Mouse (Mus musculus) liver, embryonic 11.5 days (tissue): ENCODE data around the gene Dus3l. TPM values are rescaled to one million over a fixed set of nuclear protein-coding genes. Genes with fewer than 3 reads are reported as not detected.
A peak's percentile ranks its signal among the peaks of the same experiment; 100 is the strongest.

ENCODE experiments used
- ATAC-seq: fragments of 200-750 bp; cut with Nextera tagmentation; replicated peaks from 2 replicates; pipeline ENCODE4 v1.8.0; 2017; ENCODE audit warnings: moderate number of reproducible peaks, mild to moderate bottlenecking, moderate TSS enrichment, moderate library complexity; ENCODE audit not compliant: low FRiP score
- DNase-seq: peaks from one replicate; pipeline ENCODE4 v3.0.0-alpha.2; 2017; ENCODE audit warnings: low spot score
- H3K27ac ChIP-seq: fragments of 300-500 bp; sonication (generic); 2 replicates; pipeline ENCODE4 v1.5.1; 2014; ENCODE audit warnings: mild to moderate bottlenecking, low read depth, low read length, control low read depth
- H3K27me3 ChIP-seq: fragments of 300-500 bp; sonication (generic); replicated peaks from 2 replicates; pipeline ENCODE4 v1.6.1; 2014; ENCODE audit warnings: low read length, mixed read lengths; ENCODE audit not compliant: control insufficient read depth, insufficient read depth
- H3K36me3 ChIP-seq: fragments of 300-500 bp; sonication (generic); 2 replicates; pipeline ENCODE4 v1.6.1; 2014; ENCODE audit warnings: mild to moderate bottlenecking, low read length, moderate library complexity, mixed read lengths; ENCODE audit not compliant: control insufficient read depth, insufficient read depth
- H3K4me1 ChIP-seq: fragments of 300-500 bp; sonication (generic); replicated peaks from 2 replicates; pipeline ENCODE4 v1.6.1; 2014; ENCODE audit warnings: low read length, mixed read lengths; ENCODE audit not compliant: control insufficient read depth, insufficient read depth
- H3K4me2 ChIP-seq: fragments of 300-500 bp; sonication (generic); 2 replicates; pipeline ENCODE4 v1.6.1; 2014; ENCODE audit warnings: mild to moderate bottlenecking, control low read depth, moderate library complexity
- H3K4me3 ChIP-seq: fragments of 300-500 bp; sonication (generic); 2 replicates; pipeline ENCODE4 v1.5.1; 2014; ENCODE audit warnings: low read depth, low read length, control low read depth
- H3K9ac ChIP-seq: fragments of 300-500 bp; sonication (generic); 2 replicates; pipeline ENCODE4 v1.6.1; 2014; ENCODE audit warnings: low read depth, low read length, control low read depth
- H3K9me3 ChIP-seq: fragments of 300-500 bp; sonication (generic); 2 replicates; pipeline ENCODE4 v1.6.1; 2016; ENCODE audit warnings: low read length, inconsistent platforms, mixed read lengths; ENCODE audit not compliant: control insufficient read depth
- WGBS: fragments of 180-500 bp; shearing (Covaris S2); extraction: QIAGEN DNeasy Blood & Tissue Kit; methylation state at CpG from one replicate; pipeline ENCODE4 v1.1.7; 2014; 5-methylcytosine and 5-hydroxymethylcytosine counted together
- polyA plus RNA-seq: library from polyadenylated mRNA; unstranded; fragments of >200 nt; fragmentation: Nextera tagmentation; extraction: Ambion mirVana; gene quantifications from 2 replicates; pipeline ENCODE4 v1.2.1, GENCODE M21; 2014

Dus3l gene
- polyA plus RNA-seq, result 34.5 and 36.9 TPM in 2 replicates

DNA sequence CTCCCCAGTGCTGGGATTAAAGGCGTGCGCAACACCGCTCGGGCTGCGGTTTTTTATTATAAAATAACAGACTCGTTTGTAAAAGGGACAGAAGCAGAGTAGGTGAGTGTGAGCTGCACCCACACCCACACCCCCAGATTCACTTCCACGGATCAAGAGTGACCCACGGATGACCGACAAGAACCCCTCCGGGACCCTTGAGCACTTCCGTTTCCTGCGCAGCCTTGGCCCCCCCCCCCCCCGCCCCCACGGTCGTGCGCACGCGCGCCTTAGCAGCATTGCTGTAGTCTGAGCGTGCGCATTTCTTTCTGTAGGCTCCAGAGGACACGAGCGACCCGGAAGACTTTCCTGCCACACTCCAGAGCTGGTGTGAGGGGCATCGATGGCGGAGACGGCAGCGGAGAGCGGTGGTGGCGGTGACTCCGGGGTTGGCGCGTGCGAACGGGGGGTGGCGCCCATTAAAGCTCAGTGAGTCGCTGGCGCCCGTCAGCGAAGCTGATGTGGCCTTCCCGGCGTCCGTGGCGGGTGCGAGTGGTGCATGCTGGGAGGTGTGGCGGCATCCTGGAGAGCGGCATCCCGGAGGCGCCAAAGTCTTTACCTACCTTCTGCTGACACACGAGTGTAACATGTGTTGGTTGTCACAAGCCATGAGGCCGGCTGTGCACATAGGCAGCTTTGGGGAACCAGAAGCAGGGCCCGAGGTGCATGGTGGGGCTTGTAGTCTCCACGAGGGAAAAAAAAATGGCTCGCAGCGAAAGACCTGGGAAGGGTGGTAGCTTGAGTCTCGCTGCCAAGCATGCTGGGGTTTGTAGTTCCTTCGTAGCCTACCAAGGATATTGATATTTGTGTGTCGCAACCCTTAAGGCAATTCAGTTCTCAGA lies at the start of gene Dus3l:
Gene Dus3l, plus strand, starts transcription at position 284 of the 881 bp plus-strand sequence.
- Histone ChIP-seq H3K4me1 (peaks cover 26% of the 10 kb centered on the region), H3K9me3 (no peaks in the 10 kb centered on the region), H3K27me3 (no peaks in the 10 kb centered on the region)

DNA sequence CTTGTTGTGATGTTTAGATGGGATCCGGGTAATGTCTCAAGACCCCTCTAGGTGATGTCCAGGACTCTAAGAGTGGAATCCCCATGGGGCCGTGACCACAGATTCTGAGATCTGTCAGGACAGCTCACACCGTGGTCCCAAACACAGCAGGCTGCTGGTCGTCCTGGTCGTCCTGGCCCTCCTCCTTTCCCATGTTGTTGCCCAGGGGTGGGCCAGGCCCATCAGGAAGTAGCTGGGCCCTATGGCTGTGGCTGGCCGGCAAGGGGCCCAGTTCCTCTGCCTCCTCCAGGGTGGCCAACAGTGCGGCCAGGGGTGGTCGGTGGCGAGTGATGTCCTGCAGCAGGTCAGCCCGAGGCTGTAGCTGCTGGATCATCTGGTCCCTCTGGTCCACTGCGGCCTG lies 49.2 kb upstream of the Dus3l start:
- no peak overlapping the region for H3K9ac ChIP-seq
- H3K4me3 ChIP-seq, result no peak overlapping the region; the same call in 1 of the 2 replicates
- no peak for ATAC-seq

More for the DNA sequence above, at the start of gene Dus3l:
- DNase-seq, result peak; percentile 94
- Histone ChIP-seq H3K4me3 (peak within 1 kb of the TSS; percentile 84), H3K36me3 (peaks cover 23% of the 10 kb centered on the region), H3K27ac (peak within 1 kb of the TSS; percentile 91), H3K4me2 (peak within 1 kb of the TSS; percentile 94), H3K9ac (peak within 1 kb of the TSS; percentile 94)
- peak; percentile 68 for ATAC-seq
- WGBS, result under 1% methylated on average over 57 of the region's 58 CpGs

DNA sequence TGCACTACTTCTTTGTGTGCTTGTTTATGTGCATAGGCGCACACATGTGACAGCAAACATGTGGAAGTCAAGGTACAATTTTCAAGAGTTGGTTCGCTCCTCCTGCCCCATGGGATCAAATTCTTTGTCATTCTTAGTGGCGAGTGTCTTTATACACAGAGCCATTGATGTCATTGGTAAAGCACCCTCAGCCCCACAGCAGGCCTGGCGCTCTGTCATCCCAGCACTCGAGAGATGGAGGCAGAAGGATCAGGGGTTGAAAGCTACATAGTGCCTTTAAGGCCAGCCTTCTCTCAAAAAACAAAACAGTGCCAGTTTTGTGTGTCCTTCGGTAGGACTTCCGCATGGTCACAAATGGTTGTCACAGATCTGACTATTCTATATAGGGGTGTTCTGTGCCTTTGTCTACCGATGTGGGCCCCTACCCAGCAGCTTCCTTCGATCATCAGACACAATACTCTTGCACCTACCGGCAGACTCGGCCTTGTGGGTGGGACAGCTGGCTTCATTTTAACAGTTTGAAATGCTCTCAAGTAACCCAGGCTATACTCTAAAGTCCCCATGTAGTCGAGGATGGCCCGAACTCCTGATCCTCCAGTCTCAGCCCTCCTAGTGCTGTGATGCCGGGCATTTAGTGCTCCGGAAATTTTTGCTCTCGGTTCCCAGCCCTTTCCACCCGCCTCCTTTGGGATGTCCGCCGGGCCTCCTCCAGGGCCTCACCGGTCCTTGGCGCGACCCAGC lies 48.5 kb upstream of the Dus3l start:
- H3K9me3 ChIP-seq, result no peaks in the 10 kb centered on the region
- no peaks in the 10 kb centered on the region for H3K27me3 ChIP-seq
- H3K27ac ChIP-seq, result no peak overlapping the region
- peaks cover 16% of the 10 kb centered on the region for H3K4me1 ChIP-seq
- DNase-seq (peak; percentile 51), ATAC-seq (no peak)
- H3K4me3 ChIP-seq, result peak overlapping the region; percentile 70
- peak overlapping the region; percentile 68 for H3K9ac ChIP-seq
- 27% methylated on average over 22 of the region's 22 CpGs for WGBS
- H3K36me3 ChIP-seq, result peaks cover 20% of the 10 kb centered on the region
- peak overlapping the region; percentile 80 for H3K4me2 ChIP-seq

More for the DNA sequence above, 49.2 kb upstream of the Dus3l start:
- H3K27me3 ChIP-seq, result no peaks in the 10 kb centered on the region
- H3K36me3 ChIP-seq, result peaks cover 25% of the 10 kb centered on the region
- no peak overlapping the region for H3K27ac ChIP-seq
- H3K4me2 ChIP-seq, result peak overlapping the region; percentile 80
- WGBS, result 49% methylated on average over 11 of the region's 11 CpGs
- peaks cover 16% of the 10 kb centered on the region for H3K4me1 ChIP-seq
- H3K9me3 ChIP-seq, result no peaks in the 10 kb centered on the region
- DNase-seq, result no peak

DNA sequence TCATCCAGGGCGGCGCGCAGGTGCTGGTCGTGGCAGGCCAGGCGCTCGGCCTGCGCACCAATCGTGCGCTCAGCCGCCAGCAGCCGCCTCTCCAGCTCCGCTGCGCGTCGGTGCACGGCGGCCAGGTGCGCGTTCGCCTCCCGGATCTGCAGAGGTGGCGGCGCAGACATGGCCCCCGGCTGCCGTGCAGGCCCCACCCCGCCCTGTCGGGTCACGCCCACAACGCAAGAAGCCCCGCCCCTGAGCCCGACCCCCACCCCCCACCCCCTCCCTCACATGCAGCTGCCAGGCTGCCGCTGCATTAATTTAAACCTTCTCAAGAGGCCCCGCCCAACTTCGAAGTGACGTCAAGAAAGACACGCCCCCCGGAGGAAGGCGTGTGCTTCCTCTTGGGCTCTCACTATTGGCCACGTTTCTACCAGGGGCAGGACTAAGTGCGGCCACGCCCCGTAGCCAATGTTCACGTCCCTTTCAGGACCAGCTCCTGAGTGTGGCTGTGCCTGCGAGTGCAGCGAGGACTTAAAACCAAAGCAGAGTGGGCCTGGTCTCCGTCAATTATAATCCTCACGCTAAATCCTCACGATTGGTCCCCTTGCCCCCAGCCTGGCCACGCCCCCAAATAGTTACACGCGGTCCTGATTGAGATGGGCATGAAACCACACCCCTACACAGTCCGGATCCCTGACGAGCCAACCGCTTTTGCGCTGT lies 47.7 kb upstream of the Dus3l start:
- Histone ChIP-seq H3K9me3 (no peaks in the 10 kb centered on the region), H3K4me3 (peak overlapping the region; percentile 70), H3K4me1 (peaks cover 16% of the 10 kb centered on the region), H3K36me3 (peaks cover 14% of the 10 kb centered on the region), H3K4me2 (peak overlapping the region; percentile 80), H3K9ac (peak overlapping the region; percentile 68), H3K27me3 (no peaks in the 10 kb centered on the region), H3K27ac (peak overlapping the region; percentile 47; the same call in 1 of the 2 replicates)
- WGBS, result 0% methylated on average over 55 of the region's 55 CpGs
- DNase-seq (peak; percentile 98), ATAC-seq (peak; percentile 87)

- Histone ChIP-seq H3K9me3 (no peaks in the 10 kb centered on the region), H3K4me1 (peaks cover 16% of the 10 kb centered on the region), H3K27ac (peak within 1 kb of the TSS; percentile 57), H3K27me3 (no peaks in the 10 kb centered on the region), H3K36me3 (peaks cover 12% of the 10 kb centered on the region), H3K4me3 (peak within 1 kb of the TSS; percentile 70), H3K9ac (peak within 1 kb of the TSS; percentile 72), H3K4me2 (peak within 1 kb of the TSS; percentile 80)
- peak; percentile 97 for DNase-seq
- under 1% methylated on average over 59 of the region's 59 CpGs for WGBS
- ATAC-seq, result peak; percentile 76
Observed at GRCm38 (mm10) chr17:56717363-56718058, 47.0 kb upstream of the Dus3l start, which contains the start of the genes Ndufa11 and Vmac. Gene Ndufa11, plus strand, starts transcription at chr17:56717767. Gene Vmac, minus strand, starts transcription at chr17:56718022.

GRCm38 (mm10) chr17:56722441-56722840 lies 42.1 kb upstream of the Dus3l start:
- WGBS, result 69% methylated on average over 5 of the region's 5 CpGs
- Histone ChIP-seq H3K9ac (no peak overlapping the region), H3K4me1 (peaks cover 17% of the 10 kb centered on the region), H3K27me3 (no peaks in the 10 kb centered on the region; the same call in 1 of the 2 replicates), H3K4me2 (no peak overlapping the region), H3K27ac (no peak overlapping the region), H3K9me3 (no peaks in the 10 kb centered on the region), H3K36me3 (peaks cover 15% of the 10 kb centered on the region; the same call in 1 of the 2 replicates), H3K4me3 (no peak overlapping the region)
- DNase-seq (no peak), ATAC-seq (no peak)

- no peak overlapping the region for H3K27ac ChIP-seq
- no peak overlapping the region for H3K9ac ChIP-seq
- H3K4me3 ChIP-seq, result no peak overlapping the region
- no peak overlapping the region for H3K4me2 ChIP-seq
- H3K27me3 ChIP-seq, result peaks cover 5% of the 10 kb centered on the region; the same call in 1 of the 2 replicates
- peaks cover 15% of the 10 kb centered on the region; the same call in 1 of the 2 replicates for H3K36me3 ChIP-seq
- WGBS, result 83% methylated on average over 11 of the region's 11 CpGs
- no peak for ATAC-seq
- H3K9me3 ChIP-seq, result no peaks in the 10 kb centered on the region
- DNase-seq, result no peak
- peaks cover 23% of the 10 kb centered on the region for H3K4me1 ChIP-seq
Observed at GRCm38 (mm10) chr17:56723419-56724161, 41.0 kb upstream of the Dus3l start.
